Mouse (Mus musculus) left cerebral cortex, adult 11 months (tissue): ENCODE measurements around the gene 2200002J24Rik.
"Not testable (repeated sequence)": the region's sequence is repeated elsewhere in the genome, so short reads cannot be mapped to it uniquely, and the experiment has no call there.

Experiments
- DNase-seq: peaks from one replicate; pipeline ENCODE4 v3.0.0; 2022; ENCODE audit warnings: low spot score

Gene 2200002J24Rik

GRCm38 (mm10) chr7:30728739-30729395 is 30.1 kb downstream of the 2200002J24Rik start:
- peak; percentile 30 for DNase-seq

GRCm38 (mm10) chr7:30729396-30730063 is 30.8 kb downstream of the 2200002J24Rik start, which contains the start of gene Tmem147:
Gene Tmem147 (minus strand): TSS chr7:30729540.
- DNase-seq: peak; percentile 94

GRCm38 (mm10) chr7:30730064-30730722 is 31.5 kb downstream of the 2200002J24Rik start:
- DNase-seq: not testable (repeated sequence)

- DNase-seq: no peak
Measured at GRCm38 (mm10) chr7:30736211-30736610, 37.5 kb downstream of the 2200002J24Rik start.

GRCm38 (mm10) chr7:30742570-30742969 is 43.8 kb downstream of the 2200002J24Rik start:
- not testable (repeated sequence) for DNase-seq

- DNase-seq: not testable (repeated sequence)
Measured at GRCm38 (mm10) chr7:30743617-30744016, 44.9 kb downstream of the 2200002J24Rik start, which contains the start of gene Gapdhs. Gene Gapdhs (minus strand): TSS chr7:30743681.

- DNase-seq: no peak
Measured at GRCm38 (mm10) chr7:30744022-30744598, 45.4 kb downstream of the 2200002J24Rik start.

- DNase-seq: no peak
Measured at GRCm38 (mm10) chr7:30747525-30748204, 48.9 kb downstream of the 2200002J24Rik start.
